Mouse (Mus musculus): ENCODE results near the gene Nlrp14. TPM values are rescaled to one million over a fixed set of nuclear protein-coding genes. Genes with fewer than 3 reads are reported as not detected.

Nlrp14 gene
- polyA plus RNA-seq, 1 experiment from 2014 or later: not detected

- ATAC-seq (replicated peaks; ENCODE audit: insufficient number of reproducible peaks, low FRiP score, low TSS enrichment, low read depth) (0 out of 2 replicates have a peak, but pooled peaks have one; percentile 14), DNase-seq (ENCODE audit: low spot score) (peak; percentile 25)
Observed at GRCm38 (mm10) chr7:107215723-107216122, 48.9 kb downstream of the Nlrp14 start.

GRCm38 (mm10) chr7:107216845-107217244 is 50.1 kb downstream of the Nlrp14 start:
- Histone ChIP-seq H3K27ac (replicated peaks; ENCODE audit: low read depth, low read length) (no peak overlapping the region), H3K9me3 (replicated peaks; ENCODE audit: control insufficient read depth, low read length) (no peaks in the 10 kb centered on the region), H3K4me2 (ENCODE audit: low read depth, low read length) (no peak overlapping the region), H3K27me3 (ENCODE audit: control insufficient read depth, insufficient read depth, low read length) (no peaks in the 10 kb centered on the region), H3K4me3 (ENCODE audit: low read depth, low read length) (no peak overlapping the region), H3K9ac (replicated peaks; ENCODE audit: low read length) (no peak overlapping the region), H3K4me1 (ENCODE audit: control insufficient read depth, insufficient read depth, low read length) (no peaks in the 10 kb centered on the region), H3K36me3 (replicated peaks; ENCODE audit: control insufficient read depth, insufficient read depth, low read depth, low read length) (no peaks in the 10 kb centered on the region)
- DNase-seq (ENCODE audit: low spot score): no peak
- no peak for ATAC-seq (replicated peaks; ENCODE audit: insufficient number of reproducible peaks, low FRiP score, low TSS enrichment, low read depth)
- 78% methylated on average over 2 of the region's 2 CpGs for WGBS

More at GRCm38 (mm10) chr7:107215723-107216122, 48.9 kb downstream of the Nlrp14 start:
- Histone ChIP-seq H3K4me1 (ENCODE audit: control insufficient read depth, insufficient read depth, low read length) (no peaks in the 10 kb centered on the region), H3K4me3 (ENCODE audit: low read depth, low read length) (no peak overlapping the region), H3K9me3 (replicated peaks; ENCODE audit: control insufficient read depth, low read length) (no peaks in the 10 kb centered on the region), H3K36me3 (replicated peaks; ENCODE audit: control insufficient read depth, insufficient read depth, low read depth, low read length) (no peaks in the 10 kb centered on the region), H3K27ac (replicated peaks; ENCODE audit: low read depth, low read length) (no peak overlapping the region), H3K27me3 (ENCODE audit: control insufficient read depth, insufficient read depth, low read length) (peaks cover 3% of the 10 kb centered on the region; the same call in 1 of the 2 replicates), H3K4me2 (ENCODE audit: low read depth, low read length) (no peak overlapping the region), H3K9ac (replicated peaks; ENCODE audit: low read length) (no peak overlapping the region)

- H3K9me3 ChIP-seq (replicated peaks; ENCODE audit: control insufficient read depth, low read length): no peaks in the 10 kb centered on the region
- H3K4me1 ChIP-seq (ENCODE audit: control insufficient read depth, insufficient read depth, low read length): no peaks in the 10 kb centered on the region
- H3K36me3 ChIP-seq (replicated peaks; ENCODE audit: control insufficient read depth, insufficient read depth, low read depth, low read length): no peaks in the 10 kb centered on the region
- H3K27ac ChIP-seq (replicated peaks; ENCODE audit: low read depth, low read length): no peak overlapping the region
- H3K4me2 ChIP-seq (ENCODE audit: low read depth, low read length): no peak overlapping the region
- DNase-seq (ENCODE audit: low spot score): no peak
- 38% methylated on average over 3 of the region's 3 CpGs for WGBS
- H3K27me3 ChIP-seq (ENCODE audit: control insufficient read depth, insufficient read depth, low read length): no peaks in the 10 kb centered on the region
- no peak overlapping the region for H3K4me3 ChIP-seq (ENCODE audit: low read depth, low read length)
- ATAC-seq (replicated peaks; ENCODE audit: insufficient number of reproducible peaks, low FRiP score, low TSS enrichment, low read depth): no peak
- H3K9ac ChIP-seq (replicated peaks; ENCODE audit: low read length): no peak overlapping the region
Observed at GRCm38 (mm10) chr7:107236854-107237253, 70.1 kb downstream of the Nlrp14 start.

GRCm38 (mm10) chr7:107237498-107237897 is 70.7 kb downstream of the Nlrp14 start:
- no peaks in the 10 kb centered on the region for H3K36me3 ChIP-seq (replicated peaks; ENCODE audit: control insufficient read depth, insufficient read depth, low read depth, low read length)
- H3K27me3 ChIP-seq (ENCODE audit: control insufficient read depth, insufficient read depth, low read length): no peaks in the 10 kb centered on the region
- H3K27ac ChIP-seq (replicated peaks; ENCODE audit: low read depth, low read length): no peak overlapping the region
- no peak overlapping the region for H3K4me3 ChIP-seq (ENCODE audit: low read depth, low read length)
- H3K4me2 ChIP-seq (ENCODE audit: low read depth, low read length): no peak overlapping the region
- H3K9me3 ChIP-seq (replicated peaks; ENCODE audit: control insufficient read depth, low read length): no peaks in the 10 kb centered on the region
- H3K9ac ChIP-seq (replicated peaks; ENCODE audit: low read length): no peak overlapping the region
- DNase-seq (ENCODE audit: low spot score) (no peak), ATAC-seq (replicated peaks; ENCODE audit: insufficient number of reproducible peaks, low FRiP score, low TSS enrichment, low read depth) (no peak)
- 75% methylated on average over 3 of the region's 3 CpGs for WGBS
- H3K4me1 ChIP-seq (ENCODE audit: control insufficient read depth, insufficient read depth, low read length): no peaks in the 10 kb centered on the region

GRCm38 (mm10) chr7:107241371-107241883 is 74.6 kb downstream of the Nlrp14 start:
- no peak for DNase-seq (ENCODE audit: low spot score)
- H3K9me3 ChIP-seq (replicated peaks; ENCODE audit: control insufficient read depth, low read length): no peaks in the 10 kb centered on the region
- no peaks in the 10 kb centered on the region for H3K4me1 ChIP-seq (ENCODE audit: control insufficient read depth, insufficient read depth, low read length)
- 84% methylated on average over 5 of the region's 5 CpGs for WGBS
- H3K27ac ChIP-seq (replicated peaks; ENCODE audit: low read depth, low read length): no peak overlapping the region
- H3K27me3 ChIP-seq (ENCODE audit: control insufficient read depth, insufficient read depth, low read length): no peaks in the 10 kb centered on the region
- no peak for ATAC-seq (replicated peaks; ENCODE audit: insufficient number of reproducible peaks, low FRiP score, low TSS enrichment, low read depth)
- no peak overlapping the region for H3K4me3 ChIP-seq (ENCODE audit: low read depth, low read length)
- H3K36me3 ChIP-seq (replicated peaks; ENCODE audit: control insufficient read depth, insufficient read depth, low read depth, low read length): no peaks in the 10 kb centered on the region
- no peak overlapping the region for H3K9ac ChIP-seq (replicated peaks; ENCODE audit: low read length)
- H3K4me2 ChIP-seq (ENCODE audit: low read depth, low read length): no peak overlapping the region

Other genes with a start within 250 kb of the Nlrp14 start
- not detected in 2 replicates for gene Olfr709-ps1, start 234.8 kb upstream of the Nlrp14 start, polyA plus RNA-seq (2014; fragmentation: Nextera tagmentation; extraction: Ambion mirVana)
- gene Olfr710, start 218.7 kb upstream of the Nlrp14 start, polyA plus RNA-seq (2014; fragmentation: Nextera tagmentation; extraction: Ambion mirVana): not detected in 2 replicates
- not detected in 2 replicates for gene Olfr6, start 203.1 kb upstream of the Nlrp14 start, polyA plus RNA-seq (2014; fragmentation: Nextera tagmentation; extraction: Ambion mirVana)
- gene Olfr711, start 191.5 kb upstream of the Nlrp14 start, polyA plus RNA-seq (2014; fragmentation: Nextera tagmentation; extraction: Ambion mirVana): not detected in 2 replicates
- not detected in 2 replicates for gene Olfr2, start 160.9 kb upstream of the Nlrp14 start, polyA plus RNA-seq (2014; fragmentation: Nextera tagmentation; extraction: Ambion mirVana)
- not detected in 2 replicates for gene Olfr713, start 135.8 kb upstream of the Nlrp14 start, polyA plus RNA-seq (2014; fragmentation: Nextera tagmentation; extraction: Ambion mirVana)
- not detected in 2 replicates for gene Olfr714, start 96.0 kb upstream of the Nlrp14 start, polyA plus RNA-seq (2014; fragmentation: Nextera tagmentation; extraction: Ambion mirVana)
- not detected in 2 replicates for gene Olfr17, start 73.8 kb upstream of the Nlrp14 start, polyA plus RNA-seq (2014; fragmentation: Nextera tagmentation; extraction: Ambion mirVana)
- gene Olfr715b, start 56.6 kb upstream of the Nlrp14 start, polyA plus RNA-seq (2014; fragmentation: Nextera tagmentation; extraction: Ambion mirVana): not detected in 2 replicates
- gene Olfr715, start 35.9 kb upstream of the Nlrp14 start, polyA plus RNA-seq (2014; fragmentation: Nextera tagmentation; extraction: Ambion mirVana): not detected in 2 replicates
- not detected in 2 replicates for gene Olfr716, start 28.7 kb upstream of the Nlrp14 start, polyA plus RNA-seq (2014; fragmentation: Nextera tagmentation; extraction: Ambion mirVana)
- not detected in 2 replicates for gene Rbmxl2, start 42.5 kb downstream of the Nlrp14 start, polyA plus RNA-seq (2014; fragmentation: Nextera tagmentation; extraction: Ambion mirVana)
- gene Syt9, start 203.7 kb downstream of the Nlrp14 start, polyA plus RNA-seq (2014; fragmentation: Nextera tagmentation; extraction: Ambion mirVana): 3.6 and 4.7 TPM in 2 replicates

Measured in embryonic facial prominence, embryonic 11.5 days (tissue).